Mouse (Mus musculus) adrenal gland, adult (tissue): ENCODE measurements around the gene Ceacam11.
"Not testable (repeated sequence)": the region's sequence is repeated elsewhere in the genome, so short reads cannot be mapped to it uniquely, and the experiment has no call there.

Source experiments
- DNase-seq, 2 experiments: peaks; one replicate each; pipeline ENCODE4 v3.0.0; 2022 to 2023; ENCODE audit warnings: low spot score in 1 of 2; ENCODE audit not compliant: inconsistent age in 2 of 2

Gene Ceacam11

GRCm38 (mm10) chr7:17971824-17972223, at the start of gene Ceacam11:
TSS of gene Ceacam11 (plus strand) at chr7:17972124.
- DNase-seq: no peak

GRCm38 (mm10) chr7:18001131-18001530, 29.2 kb downstream of the Ceacam11 start:
- DNase-seq: not testable (repeated sequence)

GRCm38 (mm10) chr7:18009589-18009988, 37.7 kb downstream of the Ceacam11 start, which contains the start of gene Ceacam13:
TSS of gene Ceacam13 (plus strand) at chr7:18009889.
- no peak for DNase-seq
